Mouse (Mus musculus) forebrain, embryonic 15.5 days (tissue): Measurements from ENCODE around the gene Ccdc89. TPM values are rescaled to one million over a fixed set of nuclear protein-coding genes. Genes with fewer than 3 reads are reported as not detected.

Source experiments
- ATAC-seq: fragments of 200-750 bp; cut with Nextera tagmentation; replicated peaks from 2 replicates; pipeline ENCODE4 v1.8.0; 2017; ENCODE audit warnings: mild to moderate bottlenecking, moderate TSS enrichment, moderate library complexity
- H3K27ac ChIP-seq: fragments of 300-500 bp; sonication (generic); replicated peaks from 2 replicates; pipeline ENCODE4 v1.5.1; 2015; ENCODE audit warnings: mild to moderate bottlenecking, inconsistent platforms
- H3K27me3 ChIP-seq: fragments of 300-500 bp; sonication (generic); 2 replicates; pipeline ENCODE4 v1.6.1; 2015; ENCODE audit warnings: inconsistent platforms
- H3K36me3 ChIP-seq: fragments of 300-500 bp; sonication (generic); 2 replicates; pipeline ENCODE4 v1.6.1; 2015; ENCODE audit warnings: mild to moderate bottlenecking, inconsistent platforms
- H3K4me1 ChIP-seq: fragments of 300-500 bp; sonication (generic); 2 replicates; pipeline ENCODE4 v1.6.1; 2015; ENCODE audit warnings: inconsistent platforms
- H3K4me2 ChIP-seq: fragments of 300-500 bp; sonication (generic); replicated peaks from 2 replicates; pipeline ENCODE4 v1.6.1; 2015; ENCODE audit warnings: mild to moderate bottlenecking, inconsistent platforms
- H3K4me3 ChIP-seq: fragments of 300-500 bp; sonication (generic); 2 replicates; pipeline ENCODE4 v1.5.1; 2015; ENCODE audit warnings: mild to moderate bottlenecking, inconsistent platforms
- H3K9ac ChIP-seq: fragments of 300-500 bp; sonication (generic); replicated peaks from 2 replicates; pipeline ENCODE4 v1.6.1; 2015; ENCODE audit warnings: mild to moderate bottlenecking, inconsistent platforms
- H3K9me3 ChIP-seq: fragments of 300-500 bp; sonication (generic); 2 replicates; pipeline ENCODE4 v1.6.1; 2016; ENCODE audit warnings: inconsistent platforms
- WGBS: fragments of 180-500 bp; shearing (Covaris S2); methylation state at CpG from one replicate; pipeline ENCODE4 v1.1.7; 2015; ENCODE audit warnings: mixed read lengths; 5-methylcytosine and 5-hydroxymethylcytosine counted together
- polyA plus RNA-seq: library from polyadenylated mRNA; unstranded; fragments of >200 nt; fragmentation: Nextera tagmentation; extraction: Ambion mirVana; gene quantifications from 2 replicates; pipeline ENCODE4 v1.2.1, GENCODE M21; 2015

Ccdc89 gene
- 1.3 and 1.5 TPM in 2 replicates for polyA plus RNA-seq

GRCm38 (mm10) chr7:90426020-90427001, at the start of gene Ccdc89:
TSS of gene Ccdc89 (plus strand) at chr7:90426577.
- peak within 1 kb of the TSS; percentile 59 for H3K4me2 ChIP-seq
- H3K27ac ChIP-seq: peak within 1 kb of the TSS; percentile 60

GRCm38 (mm10) chr7:90384411-90384810, 42.0 kb upstream of the Ccdc89 start:
- no peaks in the 10 kb centered on the region for H3K27me3 ChIP-seq
- no peaks in the 10 kb centered on the region for H3K36me3 ChIP-seq
- no peak overlapping the region for H3K27ac ChIP-seq
- no peaks in the 10 kb centered on the region for H3K9me3 ChIP-seq
- H3K9ac ChIP-seq: no peak overlapping the region
- peaks cover 6% of the 10 kb centered on the region for H3K4me1 ChIP-seq
- no peak overlapping the region for H3K4me3 ChIP-seq
- no peak for ATAC-seq
- 96% methylated on average over 2 of the region's 2 CpGs for WGBS
- no peak overlapping the region for H3K4me2 ChIP-seq

More at GRCm38 (mm10) chr7:90426020-90427001, at the start of gene Ccdc89:
- H3K4me1 ChIP-seq: peaks cover 9% of the 10 kb centered on the region
- H3K36me3 ChIP-seq: no peaks in the 10 kb centered on the region
- H3K4me3 ChIP-seq: peak within 1 kb of the TSS; percentile 43
- 22% methylated on average over 29 of the region's 29 CpGs for WGBS
- H3K27me3 ChIP-seq: no peaks in the 10 kb centered on the region
- no peaks in the 10 kb centered on the region for H3K9me3 ChIP-seq
- H3K9ac ChIP-seq: peak within 1 kb of the TSS; percentile 41
- peak; percentile 100 for ATAC-seq

- H3K9me3 ChIP-seq: no peaks in the 10 kb centered on the region
- 1% methylated on average over 8 of the region's 8 CpGs for WGBS
- H3K4me3 ChIP-seq: peak overlapping the region; percentile 14
- H3K36me3 ChIP-seq: no peaks in the 10 kb centered on the region
- ATAC-seq: peak; percentile 80
- no peak overlapping the region for H3K27ac ChIP-seq
- H3K9ac ChIP-seq: no peak overlapping the region; the same call in 1 of the 2 replicates
- peak overlapping the region; percentile 19 for H3K4me2 ChIP-seq
- H3K27me3 ChIP-seq: no peaks in the 10 kb centered on the region
- H3K4me1 ChIP-seq: peaks cover 6% of the 10 kb centered on the region
Observed at GRCm38 (mm10) chr7:90386885-90387459, 39.4 kb upstream of the Ccdc89 start.

- ATAC-seq: no peak
- no peak overlapping the region for H3K4me2 ChIP-seq
- no peak overlapping the region for H3K4me3 ChIP-seq
- WGBS: 22% methylated on average over 3 of the region's 3 CpGs
- no peaks in the 10 kb centered on the region for H3K27me3 ChIP-seq
- H3K4me1 ChIP-seq: peaks cover 6% of the 10 kb centered on the region
- no peak overlapping the region for H3K27ac ChIP-seq
- H3K9ac ChIP-seq: no peak overlapping the region
- no peaks in the 10 kb centered on the region for H3K9me3 ChIP-seq
- no peaks in the 10 kb centered on the region for H3K36me3 ChIP-seq
Observed at GRCm38 (mm10) chr7:90389765-90390164, 36.6 kb upstream of the Ccdc89 start.

- Histone ChIP-seq H3K4me3 (no peak overlapping the region), H3K4me1 (no peaks in the 10 kb centered on the region), H3K9ac (no peak overlapping the region), H3K9me3 (no peaks in the 10 kb centered on the region), H3K4me2 (no peak overlapping the region), H3K27me3 (no peaks in the 10 kb centered on the region), H3K36me3 (no peaks in the 10 kb centered on the region), H3K27ac (no peak overlapping the region)
- 55% methylated on average over 4 of the region's 4 CpGs for WGBS
- ATAC-seq: no peak
Observed at GRCm38 (mm10) chr7:90395073-90395472, 31.3 kb upstream of the Ccdc89 start.

GRCm38 (mm10) chr7:90395928-90396327, 30.4 kb upstream of the Ccdc89 start:
- H3K27ac ChIP-seq: no peak overlapping the region
- no peaks in the 10 kb centered on the region for H3K27me3 ChIP-seq
- H3K9me3 ChIP-seq: no peaks in the 10 kb centered on the region
- WGBS: 80% methylated on average over 5 of the region's 5 CpGs
- no peak overlapping the region for H3K9ac ChIP-seq
- H3K36me3 ChIP-seq: no peaks in the 10 kb centered on the region
- H3K4me1 ChIP-seq: no peaks in the 10 kb centered on the region
- H3K4me3 ChIP-seq: no peak overlapping the region
- H3K4me2 ChIP-seq: no peak overlapping the region
- ATAC-seq: no peak

- Histone ChIP-seq H3K4me2 (no peak overlapping the region), H3K36me3 (no peaks in the 10 kb centered on the region), H3K27ac (no peak overlapping the region), H3K27me3 (no peaks in the 10 kb centered on the region), H3K9ac (no peak overlapping the region), H3K9me3 (no peaks in the 10 kb centered on the region), H3K4me1 (no peaks in the 10 kb centered on the region), H3K4me3 (no peak overlapping the region)
- ATAC-seq: no peak
- WGBS: 50% methylated on average over 3 of the region's 3 CpGs
Observed at GRCm38 (mm10) chr7:90409934-90410333, 16.4 kb upstream of the Ccdc89 start.

- no peak overlapping the region for H3K9ac ChIP-seq
- peak overlapping the region; percentile 43 for H3K4me3 ChIP-seq
- no peak overlapping the region for H3K27ac ChIP-seq
- H3K9me3 ChIP-seq: no peaks in the 10 kb centered on the region
- H3K4me1 ChIP-seq: peaks cover 9% of the 10 kb centered on the region
- H3K27me3 ChIP-seq: no peaks in the 10 kb centered on the region
- H3K4me2 ChIP-seq: peak overlapping the region; percentile 59
- no peaks in the 10 kb centered on the region for H3K36me3 ChIP-seq
- WGBS: 71% methylated on average over 9 of the region's 9 CpGs
- 0 out of 2 replicates have a peak, but pooled peaks have one; percentile 0 for ATAC-seq
Observed at GRCm38 (mm10) chr7:90427006-90427405, 629 bp downstream of the Ccdc89 start.

- no peak overlapping the region for H3K4me2 ChIP-seq
- peaks cover 2% of the 10 kb centered on the region; the same call in 1 of the 2 replicates for H3K4me1 ChIP-seq
- H3K9ac ChIP-seq: no peak overlapping the region
- H3K36me3 ChIP-seq: no peaks in the 10 kb centered on the region
- no peaks in the 10 kb centered on the region for H3K27me3 ChIP-seq
- ATAC-seq: no peak
- H3K4me3 ChIP-seq: no peak overlapping the region
- H3K9me3 ChIP-seq: no peaks in the 10 kb centered on the region
- H3K27ac ChIP-seq: no peak overlapping the region
Observed at GRCm38 (mm10) chr7:90432221-90432620, 5.8 kb downstream of the Ccdc89 start.

- H3K4me2 ChIP-seq: no peak overlapping the region
- H3K36me3 ChIP-seq: no peaks in the 10 kb centered on the region
- no peak overlapping the region for H3K9ac ChIP-seq
- peaks cover 6% of the 10 kb centered on the region for H3K4me1 ChIP-seq
- 89% methylated on average over 4 of the region's 4 CpGs for WGBS
- ATAC-seq: no peak
- H3K27ac ChIP-seq: no peak overlapping the region
- H3K9me3 ChIP-seq: no peaks in the 10 kb centered on the region
- no peaks in the 10 kb centered on the region for H3K27me3 ChIP-seq
- no peak overlapping the region for H3K4me3 ChIP-seq
Observed at GRCm38 (mm10) chr7:90440044-90440443, 13.7 kb downstream of the Ccdc89 start.

- H3K27me3 ChIP-seq: no peaks in the 10 kb centered on the region
- ATAC-seq: peak; percentile 21
- under 1% methylated on average over 4 of the region's 4 CpGs for WGBS
- H3K4me3 ChIP-seq: peak overlapping the region; percentile 67
- H3K9me3 ChIP-seq: no peaks in the 10 kb centered on the region
- peaks cover 13% of the 10 kb centered on the region for H3K4me1 ChIP-seq
- H3K36me3 ChIP-seq: peaks cover under 1% of the 10 kb centered on the region; the same call in 1 of the 2 replicates
- peak overlapping the region; percentile 76 for H3K4me2 ChIP-seq
- peak overlapping the region; percentile 95 for H3K27ac ChIP-seq
- peak overlapping the region; percentile 97 for H3K9ac ChIP-seq
Observed at GRCm38 (mm10) chr7:90442070-90442469, 15.7 kb downstream of the Ccdc89 start.

GRCm38 (mm10) chr7:90442518-90443080, 16.2 kb downstream of the Ccdc89 start, which contains the start of gene Crebzf:
TSS of gene Crebzf (plus strand) at chr7:90442729.
- Histone ChIP-seq H3K36me3 (peaks cover 5% of the 10 kb centered on the region; the same call in 1 of the 2 replicates), H3K27ac (peak within 1 kb of the TSS; percentile 95), H3K9ac (peak within 1 kb of the TSS; percentile 97), H3K27me3 (no peaks in the 10 kb centered on the region), H3K9me3 (no peaks in the 10 kb centered on the region), H3K4me1 (peaks cover 16% of the 10 kb centered on the region), H3K4me3 (peak within 1 kb of the TSS; percentile 67), H3K4me2 (peak within 1 kb of the TSS; percentile 76)
- ATAC-seq: peak; percentile 97
- WGBS: under 1% methylated on average over 53 of the region's 54 CpGs
